Mouse (Mus musculus) stomach, embryonic 15.5 days (tissue): ENCODE results near the gene Ypel3. TPM values are rescaled to one million over a fixed set of nuclear protein-coding genes. Genes with fewer than 3 reads are reported as not detected.

Source experiments
- ATAC-seq: fragments of 200-750 bp; cut with Nextera tagmentation; 2 replicates; pipeline ENCODE4 v1.8.0; 2017; ENCODE audit warnings: low read depth, moderate number of reproducible peaks, moderate TSS enrichment; ENCODE audit not compliant: insufficient read depth, low FRiP score
- H3K27ac ChIP-seq: fragments of 300-500 bp; sonication (generic); 2 replicates; pipeline ENCODE4 v1.5.1; 2015; ENCODE audit warnings: mild to moderate bottlenecking, inconsistent platforms
- H3K27me3 ChIP-seq: fragments of 300-500 bp; sonication (generic); replicated peaks from 2 replicates; pipeline ENCODE4 v1.6.1; 2015; ENCODE audit warnings: inconsistent platforms
- H3K36me3 ChIP-seq: fragments of 300-500 bp; sonication (generic); 2 replicates; pipeline ENCODE4 v1.6.1; 2015; ENCODE audit warnings: inconsistent platforms
- H3K4me1 ChIP-seq: fragments of 300-500 bp; sonication (generic); 2 replicates; pipeline ENCODE4 v1.6.1; 2015; ENCODE audit warnings: inconsistent platforms
- H3K4me2 ChIP-seq: fragments of 300-500 bp; sonication (generic); 2 replicates; pipeline ENCODE4 v1.6.1; 2015; ENCODE audit warnings: mild to moderate bottlenecking, inconsistent platforms
- H3K4me3 ChIP-seq: fragments of 300-500 bp; sonication (generic); replicated peaks from 2 replicates; pipeline ENCODE4 v1.5.1; 2015; ENCODE audit warnings: inconsistent platforms
- H3K9ac ChIP-seq: fragments of 300-500 bp; sonication (generic); 2 replicates; pipeline ENCODE4 v1.6.1; 2015; ENCODE audit warnings: inconsistent platforms
- H3K9me3 ChIP-seq: fragments of 300-500 bp; sonication (generic); 2 replicates; pipeline ENCODE4 v1.6.1; 2016; ENCODE audit warnings: inconsistent platforms
- WGBS: fragments of 180-500 bp; shearing (Covaris S2); methylation state at CpG from one replicate; pipeline ENCODE4 v1.1.7; 2015; 5-methylcytosine and 5-hydroxymethylcytosine counted together
- polyA plus RNA-seq: library from polyadenylated mRNA; unstranded; fragments of >200 nt; fragmentation: Nextera tagmentation; extraction: Ambion mirVana; gene quantifications from 2 replicates; pipeline ENCODE4 v1.2.1, GENCODE M21; 2015

The Ypel3 gene
- polyA plus RNA-seq, 1 experiment from 2014 or later, result 93.0 TPM

DNA sequence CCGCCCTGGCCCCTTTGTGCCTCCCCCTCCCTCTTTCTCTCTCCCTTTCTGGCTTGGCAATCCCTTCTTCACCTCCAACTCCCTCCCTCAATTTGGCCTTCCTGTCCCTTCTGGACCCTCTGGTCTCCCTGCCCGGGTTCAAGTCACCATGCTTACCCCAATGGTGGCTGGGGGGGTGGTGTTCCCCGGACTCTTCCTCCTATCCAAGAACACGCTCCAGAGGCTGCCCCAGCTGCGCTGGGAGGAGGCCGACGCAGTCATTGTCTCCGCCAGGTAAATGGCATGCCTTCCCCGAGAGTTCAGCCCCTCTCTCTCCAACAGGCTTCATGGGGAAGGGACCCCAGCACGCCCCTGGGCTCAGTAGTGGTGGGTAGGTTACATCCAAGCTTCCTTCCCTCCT, 47.2 kb downstream of the Ypel3 start:
- no peak for ATAC-seq

DNA sequence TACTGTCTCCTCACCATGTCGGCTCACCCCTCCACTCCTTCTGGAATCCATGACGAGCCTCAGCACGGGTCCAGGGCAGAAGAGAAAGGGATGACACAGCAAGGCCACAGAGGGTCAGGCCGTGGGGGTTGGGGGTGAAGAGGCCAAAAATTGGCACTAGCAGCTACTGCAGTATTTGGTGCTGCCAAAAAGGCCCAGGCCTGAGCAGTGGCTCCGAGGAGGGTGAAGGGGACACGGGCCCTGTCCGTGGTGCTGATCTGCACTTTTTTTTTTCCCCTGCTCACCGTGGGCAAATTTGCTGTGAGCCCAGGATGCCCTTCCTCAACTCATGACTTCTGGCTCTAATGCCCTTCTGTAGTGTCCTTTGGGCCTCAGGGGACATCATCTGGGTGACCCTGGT, 48.6 kb downstream of the Ypel3 start:
- no peak for ATAC-seq
- no peaks in the 10 kb centered on the region for H3K9me3 ChIP-seq
- peaks cover 5% of the 10 kb centered on the region; the same call in 1 of the 2 replicates for H3K4me1 ChIP-seq
- no peak overlapping the region for H3K27ac ChIP-seq
- no peak overlapping the region for H3K4me2 ChIP-seq
- no peaks in the 10 kb centered on the region for H3K36me3 ChIP-seq
- no peak overlapping the region for H3K9ac ChIP-seq
- peaks cover 25% of the 10 kb centered on the region for H3K27me3 ChIP-seq
- 16% methylated on average over 8 of the region's 8 CpGs for WGBS
- no peak overlapping the region for H3K4me3 ChIP-seq

More for the DNA sequence above, 47.2 kb downstream of the Ypel3 start:
- Histone ChIP-seq H3K27me3 (peaks cover 25% of the 10 kb centered on the region), H3K9ac (no peak overlapping the region), H3K9me3 (no peaks in the 10 kb centered on the region), H3K36me3 (no peaks in the 10 kb centered on the region), H3K4me1 (peaks cover 5% of the 10 kb centered on the region; the same call in 1 of the 2 replicates), H3K4me3 (no peak overlapping the region), H3K27ac (no peak overlapping the region), H3K4me2 (no peak overlapping the region)
- WGBS, result 17% methylated on average over 10 of the region's 10 CpGs

DNA sequence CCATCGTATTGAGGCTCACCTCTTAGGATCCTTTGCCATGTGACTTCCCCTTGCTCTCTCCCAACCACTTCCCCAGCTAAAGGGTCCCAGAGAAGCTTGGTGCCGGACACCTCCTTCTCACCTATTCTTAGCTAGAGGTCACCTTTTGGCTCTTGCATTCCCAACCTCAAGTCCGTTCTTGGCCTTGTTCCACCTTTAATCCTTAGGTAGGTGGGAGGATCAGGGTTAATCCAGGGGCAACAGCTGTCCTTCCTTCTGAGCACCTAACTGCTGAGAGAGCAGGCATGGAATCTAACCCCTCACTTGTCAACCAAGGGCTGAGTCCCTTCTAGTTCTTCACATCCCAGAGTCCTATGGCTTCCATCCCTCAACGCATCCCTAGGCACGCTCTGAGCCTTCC, 49.2 kb downstream of the Ypel3 start:
- Histone ChIP-seq H3K27ac (no peak overlapping the region), H3K9ac (no peak overlapping the region), H3K4me1 (peaks cover 5% of the 10 kb centered on the region; the same call in 1 of the 2 replicates), H3K27me3 (peaks cover 25% of the 10 kb centered on the region), H3K4me2 (no peak overlapping the region), H3K9me3 (no peaks in the 10 kb centered on the region), H3K4me3 (no peak overlapping the region), H3K36me3 (no peaks in the 10 kb centered on the region)
- 69% methylated on average over 5 of the region's 5 CpGs for WGBS
- ATAC-seq, result no peak

Other genes starting within 250 kb of the Ypel3 start
- gene Eif3c, start 210.5 kb upstream of the Ypel3 start, polyA plus RNA-seq, result 188 and 196 TPM in 2 replicates
- 1.2 and 1.3 TPM in 2 replicates for gene Apobr, start 192.0 kb upstream of the Ypel3 start, polyA plus RNA-seq
- gene Cln3, start 191.1 kb upstream of the Ypel3 start, polyA plus RNA-seq, result 30.4 and 33.1 TPM in 2 replicates
- gene Il27, start 182.0 kb upstream of the Ypel3 start, polyA plus RNA-seq, result 0.13 and 0.26 TPM in 2 replicates
- 156 and 197 TPM in 2 replicates for gene Nupr1, start 146.1 kb upstream of the Ypel3 start, polyA plus RNA-seq
- 43.5 and 53.8 TPM in 2 replicates for gene Sgf29, start 127.6 kb upstream of the Ypel3 start, polyA plus RNA-seq
- 7.1 and 9.7 TPM in 2 replicates for gene Sult1a1, start 100.5 kb upstream of the Ypel3 start, polyA plus RNA-seq
- 105 and 114 TPM in 2 replicates for gene Bola2, start 81.6 kb upstream of the Ypel3 start, polyA plus RNA-seq
- 7.9 and 9.6 TPM in 2 replicates for gene Slx1b, start 81.2 kb upstream of the Ypel3 start, polyA plus RNA-seq
- 50.1 and 51.9 TPM in 2 replicates for gene Coro1a, start 69.2 kb upstream of the Ypel3 start, polyA plus RNA-seq
- gene Mapk3, start 17.4 kb upstream of the Ypel3 start, polyA plus RNA-seq, result 99.9 TPM in 2 replicates
- 3.1 and 3.3 TPM in 2 replicates for gene Gdpd3, start 10.6 kb upstream of the Ypel3 start, polyA plus RNA-seq
- 0.46 and 0.66 TPM in 2 replicates for gene Tbx6, start 4.5 kb downstream of the Ypel3 start, polyA plus RNA-seq
- 237 and 240 TPM in 2 replicates for gene Ppp4c, start 15.5 kb downstream of the Ypel3 start, polyA plus RNA-seq
- gene Fam57b, start 20.7 kb downstream of the Ypel3 start, polyA plus RNA-seq, result 0.73 and 0.74 TPM in 2 replicates
- gene 4930451I11Rik, start 54.7 kb downstream of the Ypel3 start, polyA plus RNA-seq, result not detected in 2 replicates
- 0.62 and 0.74 TPM in 2 replicates for gene Doc2a, start 70.5 kb downstream of the Ypel3 start, polyA plus RNA-seq
- 28.5 and 28.8 TPM in 2 replicates for gene Hirip3, start 85.0 kb downstream of the Ypel3 start, polyA plus RNA-seq
- gene Ino80e, start 85.4 kb downstream of the Ypel3 start, polyA plus RNA-seq, result 60.1 and 68.3 TPM in 2 replicates
- gene Taok2, start 107.7 kb downstream of the Ypel3 start, polyA plus RNA-seq, result 38.3 and 40.1 TPM in 2 replicates
- 32.0 and 33.4 TPM in 2 replicates for gene Tmem219, start 146.0 kb downstream of the Ypel3 start, polyA plus RNA-seq
- gene Kctd13, start 151.9 kb downstream of the Ypel3 start, polyA plus RNA-seq, result 15.0 and 15.1 TPM in 2 replicates
- 0.37 and 0.44 TPM in 2 replicates for gene Asphd1, start 172.6 kb downstream of the Ypel3 start, polyA plus RNA-seq
- 1.5 and 2.3 TPM in 2 replicates for gene Sez6l2, start 173.6 kb downstream of the Ypel3 start, polyA plus RNA-seq
- gene Cdipt, start 199.0 kb downstream of the Ypel3 start, polyA plus RNA-seq, result 113 and 119 TPM in 2 replicates
- 2.1 and 2.4 TPM in 2 replicates for gene Cdiptos, start 199.1 kb downstream of the Ypel3 start, polyA plus RNA-seq
- 27.2 and 29.1 TPM in 2 replicates for gene Mvp, start 237.7 kb downstream of the Ypel3 start, polyA plus RNA-seq
- gene Pagr1b, start 239.5 kb downstream of the Ypel3 start, polyA plus RNA-seq, result 1.0 TPM in 1 of 2 replicates, not detected in the other
- gene Pagr1a, start 240.4 kb downstream of the Ypel3 start, polyA plus RNA-seq, result 33.1 and 62.5 TPM in 2 replicates
- gene Gm42742, start 244.1 kb downstream of the Ypel3 start, polyA plus RNA-seq, result 25.0 and 63.8 TPM in 2 replicates
- 5.9 and 8.1 TPM in 2 replicates for gene Prrt2, start 244.3 kb downstream of the Ypel3 start, polyA plus RNA-seq